Mouse (Mus musculus) C2C12 (cell line): ENCODE results near the gene Nhp2.

Experiments
- CEBPB ChIP-seq: IDR thresholded peaks from one replicate; pipeline ENCODE4 v1.6.1; 2011; ENCODE audit warnings: low read depth, mild to moderate bottlenecking, control low read depth, moderate library complexity
- CTCF ChIP-seq: IDR thresholded peaks from one replicate; pipeline ENCODE4 v1.5.1; 2011; ENCODE audit not compliant: control insufficient read depth, insufficient read depth, insufficient read length
- FOSL1 ChIP-seq: IDR thresholded peaks from one replicate; pipeline ENCODE4 v1.8.0; 2011; ENCODE audit warnings: mild to moderate bottlenecking, low read length; ENCODE audit not compliant: poor library complexity, insufficient read depth, severe bottlenecking
- MYOD1 ChIP-seq: IDR thresholded peaks from one replicate; pipeline ENCODE4 v1.6.1; 2011; ENCODE audit warnings: low read depth; ENCODE audit not compliant: control insufficient read depth, insufficient read length
- MYOG ChIP-seq: IDR thresholded peaks from one replicate; pipeline ENCODE4 v1.6.1; 2011; ENCODE audit not compliant: control insufficient read depth, insufficient read length; ENCODE audit errors: extremely low read depth
- USF1 ChIP-seq: IDR thresholded peaks from one replicate; pipeline ENCODE4 v1.6.1; 2011; ENCODE audit warnings: low read depth, mild to moderate bottlenecking, control low read depth, moderate library complexity

- TF ChIP-seq MYOD1 (no peak), USF1 (no peak), CTCF (no peak), FOSL1 (no peak), MYOG (no peak), CEBPB (no peak)
Observed at GRCm38 (mm10) chr11:51638497-51638896, 19.0 kb downstream of the Nhp2 start.
